Mouse (Mus musculus): ENCODE data around the gene Zfp953. TPM values are rescaled to one million over a fixed set of nuclear protein-coding genes. Genes with fewer than 3 reads are reported as not detected.

The Zfp953 gene
- polyA plus RNA-seq, 1 experiment from 2014 or later = 0.88 TPM

DNA sequence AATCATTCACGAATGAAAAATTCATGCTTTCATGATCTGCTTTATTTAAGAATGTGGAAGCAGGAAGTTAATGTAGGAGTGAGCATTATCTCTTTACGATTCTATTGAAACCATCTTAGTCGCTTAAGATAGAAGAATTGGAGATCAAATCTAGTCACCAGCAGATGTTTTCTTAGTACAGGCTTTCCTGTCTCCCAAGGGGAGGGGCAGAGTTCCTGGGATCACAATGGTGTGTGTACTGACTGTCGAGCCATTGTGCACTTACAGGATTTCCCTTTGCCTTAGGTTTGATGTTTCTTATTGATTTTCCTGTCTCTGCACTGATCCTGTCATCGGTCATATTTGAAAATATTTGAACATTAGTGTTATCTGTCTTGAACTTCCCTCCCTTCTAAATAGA lies 53.7 kb downstream of the Zfp953 start:
- Histone ChIP-seq H3K4me2 (ENCODE audit: low read length) (peak overlapping the region; percentile 63), H3K27ac (ENCODE audit: low read depth, low read length) (no peak overlapping the region), H3K9me3 (replicated peaks; ENCODE audit: control insufficient read depth, low read length) (no peaks in the 10 kb centered on the region), H3K4me3 (ENCODE audit: low read depth, low read length) (peak overlapping the region; percentile 65), H3K9ac (ENCODE audit: low read length) (peak overlapping the region; percentile 55), H3K27me3 (replicated peaks; ENCODE audit: control insufficient read depth, insufficient read depth, low read length) (no peaks in the 10 kb centered on the region), H3K36me3 (ENCODE audit: control insufficient read depth, insufficient read depth, low read length) (no peaks in the 10 kb centered on the region), H3K4me1 (ENCODE audit: control insufficient read depth, insufficient read depth, low read length) (peaks cover 2% of the 10 kb centered on the region; the same call in 1 of the 2 replicates)
- DNase-seq (ENCODE audit: low spot score) (peak; percentile 11), ATAC-seq (peak; percentile 66)
- WGBS = 33% methylated on average over 5 of the region's 5 CpGs

DNA sequence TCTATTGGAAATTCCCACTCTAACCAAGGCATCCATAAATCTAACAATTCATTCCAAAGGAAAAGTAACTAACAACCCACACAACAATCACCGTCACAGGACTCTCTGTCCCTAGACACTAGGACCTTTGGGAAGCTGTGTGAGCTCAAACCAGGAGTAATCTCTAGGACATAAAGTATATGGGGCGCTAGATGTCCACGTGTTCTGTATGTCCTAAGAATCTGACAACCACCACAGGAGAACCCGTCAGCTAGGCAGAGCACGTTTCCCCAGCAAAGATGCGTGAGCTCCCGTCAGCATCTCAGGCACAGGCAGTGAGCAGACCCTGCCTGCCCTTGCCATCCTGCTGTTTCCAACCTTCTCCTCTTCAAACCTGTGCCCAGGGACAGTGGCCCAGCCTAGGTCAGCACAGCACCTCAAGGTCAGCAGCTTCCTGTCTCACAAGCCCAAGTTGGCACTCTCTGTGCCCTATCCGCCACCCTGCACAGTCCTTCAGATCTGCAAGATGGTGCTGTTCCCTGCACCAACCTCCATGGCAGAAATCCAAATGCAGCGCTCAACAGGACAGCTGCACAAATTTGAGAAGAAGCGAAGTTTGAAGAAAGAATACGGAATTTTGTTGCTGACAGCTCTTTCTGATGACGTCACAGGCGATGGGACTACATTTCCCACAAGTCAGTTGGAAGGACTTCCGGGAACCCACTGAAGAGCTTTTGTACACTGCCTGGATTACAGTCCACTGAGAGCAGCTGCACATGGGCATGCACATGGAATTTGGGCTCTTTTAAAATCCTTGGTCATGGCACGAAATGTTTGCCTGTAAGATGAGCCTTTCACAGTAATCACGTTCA lies 54.4 kb downstream of the Zfp953 start, which contains the start of gene Zfp457:
Zfp457 (minus strand) TSS at position 664 of the 851 bp plus-strand sequence.
- H3K4me1 ChIP-seq (ENCODE audit: control insufficient read depth, insufficient read depth, low read length) = peaks cover 2% of the 10 kb centered on the region; the same call in 1 of the 2 replicates

More for the DNA sequence above, 54.4 kb downstream of the Zfp953 start, which contains the start of gene Zfp457:
- H3K27ac ChIP-seq (ENCODE audit: low read depth, low read length) = no peak within 1 kb of the TSS
- 13% methylated on average over 16 of the region's 16 CpGs for WGBS
- H3K27me3 ChIP-seq (replicated peaks; ENCODE audit: control insufficient read depth, insufficient read depth, low read length) = no peaks in the 10 kb centered on the region
- no peaks in the 10 kb centered on the region for H3K36me3 ChIP-seq (ENCODE audit: control insufficient read depth, insufficient read depth, low read length)
- H3K9ac ChIP-seq (ENCODE audit: low read length) = peak within 1 kb of the TSS; percentile 77
- peak within 1 kb of the TSS; percentile 63 for H3K4me2 ChIP-seq (ENCODE audit: low read length)
- peak; percentile 98 for DNase-seq (ENCODE audit: low spot score)
- no peaks in the 10 kb centered on the region for H3K9me3 ChIP-seq (replicated peaks; ENCODE audit: control insufficient read depth, low read length)
- peak within 1 kb of the TSS; percentile 65 for H3K4me3 ChIP-seq (ENCODE audit: low read depth, low read length)
- ATAC-seq = peak; percentile 100

Other genes starting within 250 kb of the Zfp953 start
- gene Rslcan18, start 244.3 kb downstream of the Zfp953 start, polyA plus RNA-seq (2014; fragmentation: Nextera tagmentation; extraction: Ambion mirVana) = not detected in 2 replicates
- 3.9 and 4.8 TPM in 2 replicates for gene Zfp759, start 238.9 kb downstream of the Zfp953 start, polyA plus RNA-seq (2014; fragmentation: Nextera tagmentation; extraction: Ambion mirVana)
- 6.1 and 6.7 TPM in 2 replicates for gene Rsl1, start 187.4 kb downstream of the Zfp953 start, polyA plus RNA-seq (2014; fragmentation: Nextera tagmentation; extraction: Ambion mirVana)
- gene Zfp455, start 166.1 kb downstream of the Zfp953 start, polyA plus RNA-seq (2014; fragmentation: Nextera tagmentation; extraction: Ambion mirVana) = 1.1 and 2.7 TPM in 2 replicates
- gene Zfp458, start 82.1 kb downstream of the Zfp953 start, polyA plus RNA-seq (2014; fragmentation: Nextera tagmentation; extraction: Ambion mirVana) = 4.4 and 6.5 TPM in 2 replicates
- gene Zfp457, start 54.1 kb downstream of the Zfp953 start, polyA plus RNA-seq (2014; fragmentation: Nextera tagmentation; extraction: Ambion mirVana) = 0.34 and 1.1 TPM in 2 replicates
- 2.0 and 2.1 TPM in 2 replicates for gene Zfp595, start 28.0 kb downstream of the Zfp953 start, polyA plus RNA-seq (2014; fragmentation: Nextera tagmentation; extraction: Ambion mirVana)
- gene Gm28044, start 69 bp downstream of the Zfp953 start, polyA plus RNA-seq (2014; fragmentation: Nextera tagmentation; extraction: Ambion mirVana) = 0.67 TPM in 1 of 2 replicates, not detected in the other
- gene Gm28041, start 15.1 kb upstream of the Zfp953 start, polyA plus RNA-seq (2014; fragmentation: Nextera tagmentation; extraction: Ambion mirVana) = not detected in 2 replicates
- gene Zfp456, start 15.2 kb upstream of the Zfp953 start, polyA plus RNA-seq (2014; fragmentation: Nextera tagmentation; extraction: Ambion mirVana) = 0.61 and 1.1 TPM in 2 replicates
- gene Zfp429, start 39.2 kb upstream of the Zfp953 start, polyA plus RNA-seq (2014; fragmentation: Nextera tagmentation; extraction: Ambion mirVana) = 3.3 and 4.6 TPM in 2 replicates
- gene Zfp459, start 60.8 kb upstream of the Zfp953 start, polyA plus RNA-seq (2014; fragmentation: Nextera tagmentation; extraction: Ambion mirVana) = 0.34 and 0.72 TPM in 2 replicates
- gene Zfp874a, start 91.0 kb upstream of the Zfp953 start, polyA plus RNA-seq (2014; fragmentation: Nextera tagmentation; extraction: Ambion mirVana) = 7.6 and 9.6 TPM in 2 replicates
- gene Zfp874b, start 123.7 kb upstream of the Zfp953 start, polyA plus RNA-seq (2014; fragmentation: Nextera tagmentation; extraction: Ambion mirVana) = 3.4 and 3.8 TPM in 2 replicates
- 12.2 and 14.8 TPM in 2 replicates for gene Zfp58, start 139.9 kb upstream of the Zfp953 start, polyA plus RNA-seq (2014; fragmentation: Nextera tagmentation; extraction: Ambion mirVana)
- gene Gm26965, start 165.5 kb upstream of the Zfp953 start, polyA plus RNA-seq (2014; fragmentation: Nextera tagmentation; extraction: Ambion mirVana) = 0.33 TPM in 1 of 2 replicates, not detected in the other
- 46.7 and 48.8 TPM in 2 replicates for gene Zfp87, start 165.6 kb upstream of the Zfp953 start, polyA plus RNA-seq (2014; fragmentation: Nextera tagmentation; extraction: Ambion mirVana)
- gene Zfp748, start 193.2 kb upstream of the Zfp953 start, polyA plus RNA-seq (2014; fragmentation: Nextera tagmentation; extraction: Ambion mirVana) = 18.6 and 22.3 TPM in 2 replicates
- gene Zfp729b, start 249.1 kb upstream of the Zfp953 start, polyA plus RNA-seq (2014; fragmentation: Nextera tagmentation; extraction: Ambion mirVana) = 7.1 and 7.3 TPM in 2 replicates

Data from forebrain, embryonic 14.5 days (tissue).